18 mouse cellular contexts compared by ENCODE assay signal in genomic region chr8:92438294-92438693, GRCm38 (mm10).
DNase-seq lines count a peak whose midpoint lies in the region; ATAC-seq lines count a peak whose summit lies in the region.
"Had no signal": no experiment of that assay in that cellular context is flagged by ENCODE, and none has a peak within 500 bp of the region (broad histone marks: within the 10 kb centered on the region; RNA-seq: fewer than 3 reads in every experiment).

No protein-coding gene starts in this region.

- WGBS in kidney, embryonic 16.5 days = 30% methylated on average over 9 of the region's 9 CpGs
- 40% methylated on average over 9 of the region's 9 CpGs for WGBS in forebrain, embryonic 10.5 days

- no peak; the same call in 1 of the 2 replicates for ATAC-seq in kidney, embryonic 16.5 days (ENCODE audit: low FRiP score, low TSS enrichment)
- ATAC-seq: forebrain, postnatal 0 days; midbrain, embryonic 16.5 days had no signal

- H3K27ac ChIP-seq in kidney, embryonic 16.5 days (ENCODE audit: low read length) = no peak overlapping the region
- no peak overlapping the region for H3K27ac ChIP-seq in forebrain, embryonic 10.5 days
- H3K27ac ChIP-seq: gastrocnemius, adult 2 months; limb, embryonic 13.5 days; liver, embryonic 15.5 days had no signal

- peak; percentile 10 for DNase-seq in kidney, adult 9 months
- peak; percentile 34 for DNase-seq in ES-CJ7 (ENCODE audit: low read depth, low spot score)
- DNase-seq in kidney, postnatal 14 days = peak; percentile 24
- peak; percentile 28 for DNase-seq in lung, postnatal 10 days
- DNase-seq in forebrain, embryonic 10.5 days (ENCODE audit: extremely low spot score, low spot score) = no peak
- no peak for DNase-seq in layer of hippocampus, postnatal 10 days (ENCODE audit: low spot score in 2 of 2)
- no peak for DNase-seq in urinary bladder, postnatal 10 days (ENCODE audit: low spot score)
- DNase-seq: adrenal gland, adult 8-10 months; forebrain, postnatal 0 days; gastrocnemius, adult 2 months; right cerebral cortex, adult 18-20 months; thymus, adult 2 months had no signal

- no peaks in the 10 kb centered on the region; the same call in 1 of the 2 replicates for H3K27me3 ChIP-seq in kidney, embryonic 16.5 days (ENCODE audit: insufficient read depth, low read length)
- peaks cover 17% of the 10 kb centered on the region for H3K27me3 ChIP-seq in forebrain, embryonic 10.5 days (ENCODE audit: poor library complexity, severe bottlenecking)
- H3K27me3 ChIP-seq: liver, embryonic 15.5 days had no signal

- no peak overlapping the region for H3K4me3 ChIP-seq in kidney, embryonic 16.5 days (ENCODE audit: low read length)
- no peak overlapping the region for H3K4me3 ChIP-seq in forebrain, embryonic 10.5 days
- H3K4me3 ChIP-seq: gastrocnemius, adult 2 months; limb, embryonic 13.5 days; liver, embryonic 15.5 days; megakaryocyte, embryonic 14.5 days had no signal

- H3K4me2 ChIP-seq in kidney, embryonic 16.5 days (replicated peaks; ENCODE audit: low read depth, low read length) = no peak overlapping the region
- H3K4me2 ChIP-seq: limb, embryonic 13.5 days; liver, embryonic 15.5 days had no signal

- peaks cover 17% of the 10 kb centered on the region for H3K4me1 ChIP-seq in kidney, embryonic 16.5 days (ENCODE audit: insufficient read depth, low read length)
- H3K4me1 ChIP-seq in forebrain, embryonic 10.5 days = peaks cover 8% of the 10 kb centered on the region
- H3K4me1 ChIP-seq: liver, embryonic 15.5 days; megakaryocyte, embryonic 14.5 days had no signal

- H3K9ac ChIP-seq in kidney, embryonic 16.5 days (replicated peaks; ENCODE audit: low read length) = no peak overlapping the region
- H3K9ac ChIP-seq: forebrain, postnatal 0 days; limb, embryonic 13.5 days; liver, embryonic 15.5 days had no signal

- no peaks in the 10 kb centered on the region for H3K36me3 ChIP-seq in kidney, embryonic 16.5 days (ENCODE audit: insufficient read depth, low read length)
- H3K36me3 ChIP-seq in forebrain, embryonic 10.5 days (replicated peaks) = no peaks in the 10 kb centered on the region
- H3K36me3 ChIP-seq: G1E; limb, embryonic 13.5 days; liver, embryonic 15.5 days had no signal

- no peaks in the 10 kb centered on the region for H3K9me3 ChIP-seq in kidney, embryonic 16.5 days (ENCODE audit: low read length)
- no peaks in the 10 kb centered on the region for H3K9me3 ChIP-seq in forebrain, embryonic 10.5 days
- H3K9me3 ChIP-seq: limb, embryonic 13.5 days; liver, embryonic 15.5 days had no signal

Comparison
In these comparisons a context has a peak if more than half of its experiments do, and no peak if none do; other contexts are left out.
1. DNase-seq: peak in kidney, adult 9 months (single experiment), ES-CJ7 (single experiment), kidney, postnatal 14 days (single experiment) and lung, postnatal 10 days (single experiment); none in forebrain, embryonic 10.5 days (single experiment), layer of hippocampus, postnatal 10 days (0 of 2) and urinary bladder, postnatal 10 days (single experiment).